Mouse (Mus musculus) heart, embryonic 14.5 days (tissue): ENCODE measurements at regions not wholly inside any gene's neighbourhood (a gene's known extent, or its start where the extent isn't known, plus 50 kb on each side); places are given as distances from the start of the nearest gene placed in this dataset.

Experiments
- ATAC-seq: fragments of 200-750 bp; cut with Nextera tagmentation; 2 replicates; pipeline ENCODE4 v1.8.0; 2017; ENCODE audit warnings: low read depth, moderate TSS enrichment; ENCODE audit not compliant: insufficient number of reproducible peaks, insufficient read depth, low FRiP score
- H3K27ac ChIP-seq, 2 experiments: fragments of 200-500 bp in 1 of 2; fragments of 300-500 bp in 1 of 2; sonication (generic) in 1 of 2; replicated peaks in 1 of 2; 2 replicates each; pipeline ENCODE4 v1.5.1; 2012 to 2014; ENCODE audit warnings: low read depth in 2 of 2, low read length in 2 of 2, control low read depth in 1 of 2, mild to moderate bottlenecking in 1 of 2, mixed read lengths in 1 of 2; ENCODE audit not compliant: control insufficient read depth in 1 of 2, insufficient read depth in 1 of 2
- H3K27me3 ChIP-seq: fragments of 300-500 bp; sonication (generic); 2 replicates; pipeline ENCODE4 v1.6.1; 2014; ENCODE audit warnings: mild to moderate bottlenecking, low read length, control low read depth; ENCODE audit not compliant: control insufficient read depth, insufficient read depth
- H3K36me3 ChIP-seq: fragments of 300-500 bp; sonication (generic); 2 replicates; pipeline ENCODE4 v1.6.1; 2014; ENCODE audit warnings: mild to moderate bottlenecking, control low read depth, low read length, mixed read lengths; ENCODE audit not compliant: control insufficient read depth, insufficient read depth
- H3K4me1 ChIP-seq, 2 experiments: fragments of 200-500 bp in 1 of 2; fragments of 300-500 bp in 1 of 2; sonication (generic) in 1 of 2; 2 replicates each; pipeline ENCODE4 v1.6.1; 2012 to 2014; ENCODE audit warnings: low read length in 2 of 2, control low read depth in 1 of 2, mixed read lengths in 1 of 2; ENCODE audit not compliant: control insufficient read depth in 2 of 2, insufficient read depth in 2 of 2
- H3K4me2 ChIP-seq: fragments of 300-500 bp; sonication (generic); 2 replicates; pipeline ENCODE4 v1.6.1; 2014; ENCODE audit warnings: mild to moderate bottlenecking, low read length
- H3K4me3 ChIP-seq, 2 experiments: fragments of 200-500 bp in 1 of 2; fragments of 300-500 bp in 1 of 2; sonication (generic) in 1 of 2; 2 replicates each; pipeline ENCODE4 v1.5.1; 2012 to 2014; ENCODE audit warnings: low read length in 2 of 2, mild to moderate bottlenecking in 2 of 2, control low read depth in 1 of 2, low read depth in 1 of 2, moderate library complexity in 1 of 2; ENCODE audit not compliant: control insufficient read depth in 1 of 2, insufficient read depth in 1 of 2
- H3K9ac ChIP-seq: fragments of 300-500 bp; sonication (generic); 2 replicates; pipeline ENCODE4 v1.6.1; 2014; ENCODE audit warnings: mild to moderate bottlenecking, low read length
- H3K9me3 ChIP-seq: fragments of 300-500 bp; sonication (generic); 2 replicates; pipeline ENCODE4 v1.6.1; 2016; ENCODE audit warnings: low read length, control low read depth; ENCODE audit not compliant: control insufficient read depth
- WGBS: fragments of 180-500 bp; shearing (Covaris S2); extraction: QIAGEN DNeasy Blood & Tissue Kit; methylation state at CpG from one replicate; pipeline ENCODE4 v1.1.7; 2014; 5-methylcytosine and 5-hydroxymethylcytosine counted together

DNA sequence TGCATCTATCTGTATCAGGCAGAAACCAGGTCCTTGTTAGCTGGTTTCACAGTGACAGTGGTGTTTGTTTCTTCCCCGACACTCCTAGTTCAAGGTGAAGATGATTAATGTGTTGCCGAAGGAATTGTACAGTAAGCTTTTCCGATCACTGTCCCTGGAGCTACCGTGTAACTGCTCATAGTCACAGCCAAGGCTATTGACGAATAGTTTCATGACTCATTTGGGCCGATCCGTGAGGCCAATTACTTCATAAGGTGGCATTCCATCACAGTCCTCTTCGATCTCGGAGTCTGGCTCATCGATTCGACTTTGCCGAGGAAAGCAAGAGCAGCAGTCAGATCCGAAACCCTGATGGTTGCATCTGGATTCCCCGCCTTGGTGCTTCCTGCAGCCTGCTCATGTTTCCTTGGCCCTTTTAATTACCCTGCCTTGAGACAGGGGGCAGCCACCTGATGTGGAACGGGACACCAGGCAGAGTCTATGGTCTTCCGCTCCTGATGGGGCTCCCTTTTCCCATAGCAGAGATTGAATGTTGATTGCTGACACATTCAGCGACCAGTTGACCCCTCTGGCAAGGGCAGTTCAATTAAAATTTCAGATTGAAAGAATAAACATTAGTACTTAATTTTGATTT, 441.7 kb upstream of the Cdh4 start:
- Histone ChIP-seq H3K4me1 (no peaks in the 10 kb centered on the region), H3K27me3 (no peaks in the 10 kb centered on the region), H3K27ac (no peak overlapping the region), H3K36me3 (no peaks in the 10 kb centered on the region), H3K9me3 (no peaks in the 10 kb centered on the region), H3K4me3 (no peak overlapping the region), H3K9ac (no peak overlapping the region), H3K4me2 (no peak overlapping the region)
- no peak for ATAC-seq
- WGBS: 77% methylated on average over 17 of the region's 17 CpGs

DNA sequence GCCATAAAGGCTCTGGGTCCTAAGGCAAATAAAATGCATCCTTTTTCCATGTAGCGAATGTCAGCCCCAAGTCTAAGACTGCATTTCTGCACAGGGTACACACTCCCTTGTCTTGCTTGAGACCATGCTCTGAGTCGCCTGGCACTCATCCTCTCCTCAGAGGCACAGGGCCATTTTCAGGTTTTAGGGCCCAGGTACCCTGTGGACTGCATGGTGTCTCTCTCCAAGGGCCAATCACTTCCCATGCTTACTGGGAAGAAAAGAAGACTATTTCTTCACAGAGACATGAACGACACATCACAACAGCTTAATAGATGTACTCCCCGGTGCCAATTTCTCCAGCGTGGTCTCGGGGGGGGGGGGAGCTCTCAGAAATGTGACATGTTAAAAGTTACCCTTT, 434.5 kb upstream of the Cdh4 start:
- H3K4me2 ChIP-seq: no peak overlapping the region
- H3K9me3 ChIP-seq: no peaks in the 10 kb centered on the region
- H3K36me3 ChIP-seq: no peaks in the 10 kb centered on the region
- 74% methylated on average over 6 of the region's 6 CpGs for WGBS
- H3K27ac ChIP-seq: no peak overlapping the region
- H3K4me3 ChIP-seq: no peak overlapping the region
- no peaks in the 10 kb centered on the region for H3K4me1 ChIP-seq
- H3K9ac ChIP-seq: no peak overlapping the region
- no peak for ATAC-seq
- no peaks in the 10 kb centered on the region for H3K27me3 ChIP-seq

DNA sequence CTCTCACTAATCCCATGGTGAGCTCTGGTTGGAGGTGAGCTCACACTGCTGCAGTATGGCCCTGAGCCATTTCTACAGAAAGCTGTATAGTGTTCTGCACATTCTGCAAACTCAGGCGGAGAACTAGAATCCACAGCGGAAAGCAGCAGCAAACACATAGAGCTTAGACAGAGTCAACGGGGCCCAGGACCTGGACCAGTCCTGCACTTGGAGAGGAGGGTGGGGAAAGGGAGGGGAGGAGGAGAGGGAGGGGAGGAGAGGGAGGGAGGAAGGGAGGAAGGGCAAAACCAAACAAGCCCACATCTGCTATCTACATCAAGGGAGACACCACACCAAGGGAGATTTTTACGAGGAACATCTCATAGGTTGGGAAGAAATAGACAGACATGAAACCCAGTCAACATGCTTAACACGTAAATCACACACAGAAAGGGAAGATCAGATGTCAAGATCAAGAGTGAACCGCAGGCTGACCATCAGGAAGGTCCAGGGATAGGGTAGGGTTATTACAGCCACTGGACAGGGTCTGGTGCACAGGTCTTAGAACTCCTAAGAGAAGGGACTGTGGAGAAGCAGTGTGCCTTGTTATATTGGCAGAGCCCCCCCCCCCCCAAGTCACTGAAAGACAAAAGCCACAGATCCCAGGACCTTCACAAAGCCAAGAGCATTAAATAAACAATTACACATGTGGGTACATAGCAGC, 428.2 kb upstream of the Cdh4 start:
- no peak overlapping the region for H3K4me2 ChIP-seq
- H3K4me1 ChIP-seq: no peaks in the 10 kb centered on the region
- WGBS: 66% methylated on average over 6 of the region's 6 CpGs
- H3K9ac ChIP-seq: no peak overlapping the region
- H3K27ac ChIP-seq: no peak overlapping the region
- no peaks in the 10 kb centered on the region for H3K9me3 ChIP-seq
- ATAC-seq: no peak
- no peaks in the 10 kb centered on the region for H3K36me3 ChIP-seq
- no peak overlapping the region for H3K4me3 ChIP-seq
- H3K27me3 ChIP-seq: no peaks in the 10 kb centered on the region

DNA sequence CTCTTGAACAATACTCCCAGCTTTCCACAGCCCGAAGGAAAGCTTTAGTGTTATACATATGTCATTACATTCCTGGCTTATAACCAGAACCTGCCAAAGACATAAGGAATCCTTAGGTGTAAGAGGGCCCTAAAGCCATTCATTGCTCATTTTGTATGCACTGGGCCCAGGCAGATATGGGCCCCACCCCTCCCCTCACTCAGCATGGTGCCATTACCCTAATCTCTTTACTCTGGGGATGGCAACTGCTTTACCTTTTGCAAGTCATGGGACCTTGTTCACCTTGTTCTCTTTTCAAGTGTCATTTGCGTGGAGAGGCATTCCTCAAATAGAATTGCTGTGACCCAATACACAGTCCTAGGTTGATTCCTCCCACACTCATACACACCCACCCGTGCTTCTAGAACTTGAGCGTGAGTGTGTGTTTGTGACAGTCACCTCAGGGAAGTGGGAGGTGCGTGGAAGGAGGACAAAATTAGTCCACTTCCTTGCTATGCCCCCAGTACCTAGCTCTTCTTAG, 419.5 kb upstream of the Cdh4 start:
- no peak overlapping the region for H3K9ac ChIP-seq
- no peak for ATAC-seq

DNA sequence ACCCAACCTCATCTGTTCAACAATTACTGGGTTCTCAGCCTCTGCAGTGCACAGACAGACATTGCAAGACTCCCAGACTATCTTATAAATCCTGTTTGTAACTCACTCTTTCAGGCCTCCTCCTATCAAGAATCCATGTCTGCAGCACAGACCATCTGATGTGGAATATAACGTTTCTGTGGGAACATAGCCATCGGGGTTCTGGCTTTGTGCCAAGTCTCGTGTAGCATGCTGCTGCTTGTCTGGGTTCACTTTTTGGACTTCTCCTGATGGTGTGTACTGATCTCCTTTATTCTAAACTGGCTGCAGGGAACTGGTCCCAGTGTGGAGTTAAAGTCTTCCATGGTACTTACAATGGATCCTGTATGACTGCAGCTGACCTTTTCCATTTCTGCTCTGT, 418.0 kb upstream of the Cdh4 start:
- WGBS: 49% methylated on average over 3 of the region's 3 CpGs
- H3K27me3 ChIP-seq: no peaks in the 10 kb centered on the region
- no peak overlapping the region for H3K27ac ChIP-seq
- ATAC-seq: no peak
- H3K4me2 ChIP-seq: no peak overlapping the region
- no peaks in the 10 kb centered on the region for H3K9me3 ChIP-seq
- peaks cover 3% of the 10 kb centered on the region in 2 experiments; a peak in 2 of 4 replicates for H3K4me1 ChIP-seq
- H3K36me3 ChIP-seq: no peaks in the 10 kb centered on the region
- no peak overlapping the region for H3K4me3 ChIP-seq
- H3K9ac ChIP-seq: no peak overlapping the region

More for the DNA sequence above, 419.5 kb upstream of the Cdh4 start:
- Histone ChIP-seq H3K4me3 (no peak overlapping the region), H3K9me3 (no peaks in the 10 kb centered on the region), H3K36me3 (no peaks in the 10 kb centered on the region), H3K27ac (no peak overlapping the region), H3K27me3 (no peaks in the 10 kb centered on the region), H3K4me1 (peaks cover 3% of the 10 kb centered on the region in 2 experiments; a peak in 2 of 4 replicates), H3K4me2 (no peak overlapping the region)
- 62% methylated on average over 5 of the region's 5 CpGs for WGBS

DNA sequence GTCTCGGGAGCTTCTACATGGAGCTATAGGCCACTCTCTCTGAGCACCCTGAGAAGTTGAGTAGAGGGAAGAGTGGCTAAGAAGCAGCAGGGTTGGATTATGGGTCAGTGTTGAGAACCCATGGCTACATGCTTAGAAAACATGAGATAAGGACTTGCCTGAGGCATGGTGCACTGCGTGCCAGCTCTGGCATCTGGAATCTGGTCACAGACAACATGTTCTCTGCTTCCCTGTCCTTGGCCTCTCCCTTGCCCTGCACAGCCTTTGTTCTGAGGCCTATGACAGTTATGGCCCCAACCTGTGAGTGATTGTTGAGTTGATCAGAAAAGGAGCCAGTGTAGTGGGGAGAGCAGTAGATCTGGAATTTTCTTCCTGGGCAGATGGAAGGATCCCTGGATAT, 409.1 kb upstream of the Cdh4 start:
- Histone ChIP-seq H3K27ac (no peak overlapping the region), H3K4me1 (no peaks in the 10 kb centered on the region), H3K4me3 (no peak overlapping the region), H3K9me3 (no peaks in the 10 kb centered on the region), H3K9ac (no peak overlapping the region), H3K36me3 (no peaks in the 10 kb centered on the region), H3K4me2 (no peak overlapping the region), H3K27me3 (no peaks in the 10 kb centered on the region)
- no peak for ATAC-seq
- WGBS: 72% methylated on average over 2 of the region's 2 CpGs

DNA sequence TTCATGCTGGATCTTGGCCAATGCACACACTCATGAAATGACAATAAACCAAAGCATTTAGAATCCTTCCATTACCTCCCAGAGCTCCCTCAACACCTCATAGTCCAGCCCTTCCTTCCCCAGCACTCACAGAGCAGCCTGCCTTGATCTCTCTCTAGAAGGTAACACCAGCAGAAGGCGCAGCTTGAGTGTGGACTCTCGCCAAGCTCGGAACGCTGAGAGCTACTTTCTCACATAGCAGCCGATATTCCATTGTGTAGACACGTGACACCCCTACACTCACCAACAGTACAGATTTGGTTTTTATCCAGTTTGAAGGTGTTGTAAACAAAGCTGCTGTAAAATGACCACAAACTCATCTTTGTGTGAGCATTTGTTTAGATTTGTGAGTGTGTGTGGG, 406.8 kb upstream of the Cdh4 start:
- Histone ChIP-seq H3K27ac (no peak overlapping the region), H3K4me1 (no peaks in the 10 kb centered on the region), H3K27me3 (no peaks in the 10 kb centered on the region), H3K4me3 (no peak overlapping the region), H3K36me3 (no peaks in the 10 kb centered on the region), H3K4me2 (no peak overlapping the region), H3K9me3 (no peaks in the 10 kb centered on the region), H3K9ac (no peak overlapping the region)
- 71% methylated on average over 6 of the region's 6 CpGs for WGBS
- no peak for ATAC-seq
